Mouse (Mus musculus) neural tube, embryonic 12.5 days (tissue): ENCODE measurements at regions not wholly inside any gene's neighbourhood (a gene's known extent, or its start where the extent isn't known, plus 50 kb on each side); places are given as distances from the start of the nearest gene placed in this dataset.

ENCODE experiments used
- ATAC-seq: fragments of 200-750 bp; cut with Nextera tagmentation; 2 replicates; pipeline ENCODE4 v1.8.0; 2017; ENCODE audit warnings: low read depth, mild to moderate bottlenecking, moderate TSS enrichment, moderate library complexity; ENCODE audit not compliant: low FRiP score
- H3K27ac ChIP-seq: fragments of 300-500 bp; sonication (generic); 2 replicates; pipeline ENCODE4 v1.5.1; 2016
- H3K27me3 ChIP-seq: fragments of 300-500 bp; sonication (generic); replicated peaks from 2 replicates; pipeline ENCODE4 v1.6.1; 2016; ENCODE audit warnings: mild to moderate bottlenecking
- H3K36me3 ChIP-seq: fragments of 300-500 bp; sonication (generic); 2 replicates; pipeline ENCODE4 v1.6.1; 2016; ENCODE audit warnings: mild to moderate bottlenecking
- H3K4me1 ChIP-seq: fragments of 300-500 bp; sonication (generic); 2 replicates; pipeline ENCODE4 v1.6.1; 2016
- H3K4me2 ChIP-seq: fragments of 300-500 bp; sonication (generic); replicated peaks from 2 replicates; pipeline ENCODE4 v1.6.1; 2016; ENCODE audit warnings: mild to moderate bottlenecking
- H3K4me3 ChIP-seq: fragments of 300-500 bp; sonication (generic); 2 replicates; pipeline ENCODE4 v1.5.1; 2016
- H3K9ac ChIP-seq: fragments of 300-500 bp; sonication (generic); 2 replicates; pipeline ENCODE4 v1.6.1; 2016; ENCODE audit warnings: mild to moderate bottlenecking
- H3K9me3 ChIP-seq: fragments of 300-500 bp; sonication (generic); 2 replicates; pipeline ENCODE4 v1.6.1; 2016; ENCODE audit warnings: mild to moderate bottlenecking
- WGBS: fragments of 180-500 bp; shearing (Covaris S2); methylation state at CpG from one replicate; pipeline ENCODE4 v1.1.7; 2016; 5-methylcytosine and 5-hydroxymethylcytosine counted together

DNA sequence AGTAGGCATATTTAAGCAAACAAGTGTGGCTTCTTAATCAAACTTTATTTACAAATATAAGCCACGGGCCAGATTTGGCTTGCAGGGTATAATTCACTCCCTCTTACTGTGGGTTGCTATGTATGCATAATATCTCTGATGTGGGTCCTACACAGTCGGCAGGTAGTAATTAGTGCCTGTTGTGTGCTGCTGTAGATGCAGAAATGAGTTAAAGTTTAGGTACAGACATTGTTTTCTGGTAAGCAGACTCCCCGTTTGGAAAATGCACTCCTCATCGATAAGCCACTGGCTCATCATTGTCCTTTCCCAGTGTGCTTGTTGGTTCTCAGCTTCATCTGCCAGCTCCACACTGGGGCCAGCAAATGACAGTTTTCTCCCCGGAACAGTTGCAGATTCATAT is 113.4 kb upstream of the Lyplal1 start:
- ATAC-seq = no peak
- 82% methylated on average over 5 of the region's 5 CpGs for WGBS
- Histone ChIP-seq H3K9me3 (no peaks in the 10 kb centered on the region), H3K4me1 (no peaks in the 10 kb centered on the region), H3K27me3 (no peaks in the 10 kb centered on the region), H3K4me2 (no peak overlapping the region), H3K27ac (no peak overlapping the region), H3K9ac (no peak overlapping the region), H3K4me3 (no peak overlapping the region), H3K36me3 (no peaks in the 10 kb centered on the region)

- WGBS = 83% methylated on average over 6 of the region's 6 CpGs
- Histone ChIP-seq H3K9me3 (no peaks in the 10 kb centered on the region), H3K9ac (no peak overlapping the region), H3K4me3 (no peak overlapping the region), H3K27me3 (no peaks in the 10 kb centered on the region), H3K4me1 (no peaks in the 10 kb centered on the region), H3K4me2 (no peak overlapping the region), H3K36me3 (no peaks in the 10 kb centered on the region), H3K27ac (no peak overlapping the region)
- ATAC-seq = no peak
These were observed 112.7 kb upstream of the Lyplal1 start for GRCm38 (mm10) chr1:186229856-186230255.

- no peaks in the 10 kb centered on the region for H3K36me3 ChIP-seq
- no peak overlapping the region for H3K27ac ChIP-seq
- H3K4me3 ChIP-seq = no peak overlapping the region
- no peaks in the 10 kb centered on the region for H3K27me3 ChIP-seq
- no peak overlapping the region for H3K9ac ChIP-seq
- H3K4me2 ChIP-seq = no peak overlapping the region
- H3K4me1 ChIP-seq = peaks cover 2% of the 10 kb centered on the region; the same call in 1 of the 2 replicates
- 94% methylated on average over 4 of the region's 4 CpGs for WGBS
- no peak for ATAC-seq
- no peaks in the 10 kb centered on the region for H3K9me3 ChIP-seq
These were observed 111.3 kb upstream of the Lyplal1 start for GRCm38 (mm10) chr1:186228396-186228795.

DNA sequence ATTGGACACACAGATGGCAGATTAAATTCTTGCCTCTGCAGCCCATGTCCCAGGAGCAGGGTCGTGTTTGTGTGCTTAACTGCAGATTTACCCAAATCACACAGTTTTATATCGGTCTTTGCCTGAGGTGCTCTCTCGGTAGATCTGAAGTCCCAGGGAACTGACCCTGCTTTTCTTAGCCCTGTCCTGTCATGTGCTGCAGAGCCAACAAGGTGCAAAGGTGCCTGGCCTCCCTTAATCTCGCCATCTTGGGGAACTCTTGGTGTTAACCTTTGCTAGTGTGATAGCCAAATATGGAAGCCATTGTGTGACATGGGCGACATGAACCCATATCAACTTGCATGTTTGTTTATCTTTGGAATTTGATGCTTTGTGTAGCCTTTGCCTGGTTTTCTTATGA is 107.1 kb upstream of the Lyplal1 start:
- Histone ChIP-seq H3K27ac (no peak overlapping the region), H3K9me3 (no peaks in the 10 kb centered on the region), H3K4me3 (no peak overlapping the region), H3K4me1 (peaks cover 4% of the 10 kb centered on the region; the same call in 1 of the 2 replicates), H3K9ac (no peak overlapping the region), H3K4me2 (no peak overlapping the region), H3K27me3 (no peaks in the 10 kb centered on the region), H3K36me3 (no peaks in the 10 kb centered on the region)
- 73% methylated on average over 5 of the region's 5 CpGs for WGBS
- no peak for ATAC-seq

DNA sequence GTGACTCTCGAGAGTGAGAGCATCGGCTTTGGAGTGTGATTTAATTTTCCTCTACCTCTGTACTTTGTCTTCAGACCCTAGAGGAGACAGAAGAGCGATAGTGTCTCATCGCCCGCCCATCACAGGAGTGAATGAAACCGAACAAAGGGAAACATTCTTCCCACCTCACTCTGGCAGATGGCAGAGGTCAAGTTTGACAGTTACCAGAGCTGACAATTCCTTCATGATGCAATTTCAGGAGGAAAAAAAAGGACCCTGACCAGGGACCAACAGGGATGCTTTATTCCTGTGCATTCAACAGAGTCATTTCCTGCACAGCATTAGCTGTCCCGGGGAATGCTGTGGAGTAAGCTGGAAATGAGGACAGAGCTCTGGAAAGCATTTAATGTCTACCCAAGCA is 106.3 kb upstream of the Lyplal1 start:
- Histone ChIP-seq H3K27ac (no peak overlapping the region), H3K27me3 (no peaks in the 10 kb centered on the region), H3K9ac (no peak overlapping the region), H3K4me1 (peaks cover 4% of the 10 kb centered on the region; the same call in 1 of the 2 replicates), H3K9me3 (no peaks in the 10 kb centered on the region), H3K4me2 (no peak overlapping the region), H3K4me3 (no peak overlapping the region), H3K36me3 (no peaks in the 10 kb centered on the region)
- WGBS = 40% methylated on average over 7 of the region's 7 CpGs
- no peak for ATAC-seq

DNA sequence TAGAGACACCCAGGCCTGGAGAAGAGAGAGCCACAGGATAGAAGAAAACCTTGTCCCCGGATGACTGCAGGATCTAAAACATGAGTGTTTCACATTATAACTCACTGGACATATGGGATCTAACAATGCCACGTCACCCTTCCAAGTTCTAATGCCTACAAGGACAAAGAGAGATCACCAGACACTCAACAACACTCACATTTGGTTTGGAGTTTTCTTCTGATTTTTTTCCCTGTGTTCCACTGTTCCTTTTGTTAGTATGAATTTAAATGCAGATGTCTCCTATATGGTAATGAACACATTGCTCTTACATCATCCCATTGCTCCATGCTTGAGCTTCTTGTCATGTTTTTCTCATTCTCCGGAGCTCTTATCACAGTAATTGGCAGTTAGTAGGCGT is 101.9 kb upstream of the Lyplal1 start:
- Histone ChIP-seq H3K9me3 (no peaks in the 10 kb centered on the region), H3K27me3 (no peaks in the 10 kb centered on the region), H3K4me1 (peaks cover 4% of the 10 kb centered on the region; the same call in 1 of the 2 replicates), H3K36me3 (no peaks in the 10 kb centered on the region), H3K4me2 (no peak overlapping the region), H3K27ac (no peak overlapping the region), H3K9ac (no peak overlapping the region), H3K4me3 (no peak overlapping the region)
- 90% methylated on average over 4 of the region's 4 CpGs for WGBS
- ATAC-seq = no peak

- no peak overlapping the region for H3K27ac ChIP-seq
- no peaks in the 10 kb centered on the region for H3K36me3 ChIP-seq
- H3K4me1 ChIP-seq = no peaks in the 10 kb centered on the region
- H3K27me3 ChIP-seq = no peaks in the 10 kb centered on the region
- no peak overlapping the region for H3K4me3 ChIP-seq
- H3K9ac ChIP-seq = no peak overlapping the region
- H3K4me2 ChIP-seq = no peak overlapping the region
- 0 out of 2 replicates have a peak, but pooled peaks cover 5% of the 10 kb centered on the region for H3K9me3 ChIP-seq
- no peak for ATAC-seq
- WGBS = 31% methylated on average over 3 of the region's 3 CpGs
These were observed 100.1 kb upstream of the Lyplal1 start for GRCm38 (mm10) chr1:186217198-186217597.

DNA sequence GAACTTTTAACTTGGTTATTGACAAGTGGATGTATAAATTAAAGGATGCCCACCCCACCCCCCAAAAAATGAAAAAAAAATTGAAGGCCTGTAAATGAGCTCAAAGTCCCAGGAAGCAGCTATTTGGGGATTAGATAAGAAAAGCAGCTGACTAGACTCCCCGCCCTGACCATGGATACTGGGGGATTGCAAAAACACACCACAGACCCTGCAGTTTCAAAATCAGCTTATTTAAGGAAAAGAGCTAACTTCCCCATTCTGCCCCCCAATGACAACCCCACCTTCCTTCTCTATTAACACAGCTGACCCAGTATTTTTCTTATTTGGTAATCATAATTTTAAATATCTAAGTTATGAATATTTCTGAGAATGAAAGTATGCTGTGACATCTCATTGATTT is 87.0 kb upstream of the Lyplal1 start:
- Histone ChIP-seq H3K27me3 (no peaks in the 10 kb centered on the region), H3K27ac (no peak overlapping the region), H3K4me1 (no peaks in the 10 kb centered on the region), H3K9me3 (no peaks in the 10 kb centered on the region), H3K4me2 (no peak overlapping the region), H3K9ac (no peak overlapping the region), H3K36me3 (no peaks in the 10 kb centered on the region), H3K4me3 (no peak overlapping the region)
- no peak for ATAC-seq
- 78% methylated on average over 1 of the region's 1 CpGs for WGBS

GRCm38 (mm10) chr1:186202536-186202935 is 85.4 kb upstream of the Lyplal1 start:
- no peaks in the 10 kb centered on the region for H3K36me3 ChIP-seq
- no peak overlapping the region for H3K4me2 ChIP-seq
- H3K9me3 ChIP-seq = no peaks in the 10 kb centered on the region
- no peak overlapping the region for H3K27ac ChIP-seq
- ATAC-seq = no peak
- no peak overlapping the region for H3K4me3 ChIP-seq
- H3K9ac ChIP-seq = no peak overlapping the region
- no peaks in the 10 kb centered on the region for H3K4me1 ChIP-seq
- H3K27me3 ChIP-seq = no peaks in the 10 kb centered on the region

GRCm38 (mm10) chr1:186198391-186198790 is 81.3 kb upstream of the Lyplal1 start:
- Histone ChIP-seq H3K4me1 (no peaks in the 10 kb centered on the region), H3K4me3 (no peak overlapping the region), H3K27ac (no peak overlapping the region), H3K4me2 (no peak overlapping the region), H3K27me3 (no peaks in the 10 kb centered on the region), H3K36me3 (no peaks in the 10 kb centered on the region), H3K9ac (no peak overlapping the region), H3K9me3 (no peaks in the 10 kb centered on the region)
- no peak for ATAC-seq
- 85% methylated on average over 1 of the region's 1 CpGs for WGBS

DNA sequence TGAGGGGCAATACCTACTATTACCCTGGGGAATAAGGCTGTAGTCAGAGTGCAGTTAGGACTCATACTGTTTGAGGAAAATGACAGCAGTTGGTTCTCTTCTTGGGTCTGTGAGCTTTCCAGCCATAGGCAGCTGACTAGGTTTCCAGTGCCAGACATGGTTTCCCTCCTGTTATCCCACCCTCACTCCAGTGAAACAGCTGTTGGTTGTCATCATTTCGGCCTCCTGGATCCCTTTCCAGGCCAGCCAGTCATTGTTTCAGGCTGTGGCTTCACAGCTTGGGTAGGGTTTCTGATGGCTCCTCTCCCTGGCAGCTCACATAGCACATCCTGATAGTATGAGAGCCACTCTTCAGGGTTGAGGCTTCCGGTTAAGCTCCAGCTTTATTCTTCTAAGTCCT is 79.9 kb upstream of the Lyplal1 start:
- Histone ChIP-seq H3K4me3 (no peak overlapping the region), H3K9me3 (no peaks in the 10 kb centered on the region), H3K27ac (no peak overlapping the region), H3K4me2 (no peak overlapping the region), H3K4me1 (no peaks in the 10 kb centered on the region), H3K36me3 (no peaks in the 10 kb centered on the region), H3K9ac (no peak overlapping the region), H3K27me3 (no peaks in the 10 kb centered on the region)
- ATAC-seq = no peak
- 82% methylated on average over 2 of the region's 2 CpGs for WGBS

DNA sequence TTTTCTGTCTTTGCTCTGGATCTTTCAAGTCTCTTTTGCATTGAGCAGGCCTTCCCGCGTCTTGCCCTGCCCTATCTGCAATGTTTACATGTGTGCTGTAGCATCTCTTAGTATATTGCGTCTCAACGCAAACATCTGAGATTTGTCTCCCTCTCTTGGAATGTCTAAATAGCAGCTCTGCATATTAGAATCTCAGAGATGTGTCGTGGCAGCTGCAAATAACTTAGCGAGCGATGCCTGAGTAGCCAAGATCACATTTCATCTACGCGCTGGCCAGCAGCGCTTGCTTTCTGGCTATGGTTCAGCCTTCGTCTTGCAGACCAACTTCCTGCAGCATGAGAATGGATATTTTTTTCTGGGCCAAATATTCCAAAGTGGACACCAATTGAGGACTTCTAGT is 72.3 kb upstream of the Lyplal1 start:
- ATAC-seq = no peak
- H3K36me3 ChIP-seq = no peaks in the 10 kb centered on the region
- H3K27ac ChIP-seq = no peak overlapping the region
- no peaks in the 10 kb centered on the region for H3K27me3 ChIP-seq
- no peak overlapping the region for H3K4me3 ChIP-seq
- H3K9me3 ChIP-seq = no peaks in the 10 kb centered on the region
- WGBS = 86% methylated on average over 11 of the region's 11 CpGs
- no peak overlapping the region for H3K4me2 ChIP-seq
- H3K9ac ChIP-seq = no peak overlapping the region
- no peaks in the 10 kb centered on the region for H3K4me1 ChIP-seq

DNA sequence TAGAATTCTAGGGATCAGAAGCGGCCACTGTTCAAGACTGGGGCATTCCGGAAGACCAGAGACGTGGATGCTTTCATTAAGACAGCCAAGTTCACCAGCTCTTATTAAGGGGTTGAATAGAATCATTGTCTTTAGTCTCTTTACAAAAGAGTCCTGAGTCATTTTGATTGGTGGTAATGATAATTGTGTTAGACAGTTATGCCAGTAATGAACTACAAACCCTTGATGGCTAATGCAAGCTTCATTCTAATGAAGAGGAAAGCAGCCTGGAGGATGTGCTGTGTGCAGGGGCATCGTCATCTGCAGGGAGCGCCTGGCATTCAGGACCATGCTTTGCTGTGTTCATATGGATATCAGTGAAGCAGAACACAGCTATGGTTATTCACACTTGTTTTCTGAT is 70.3 kb upstream of the Lyplal1 start:
- 77% methylated on average over 5 of the region's 5 CpGs for WGBS
- H3K9me3 ChIP-seq = no peaks in the 10 kb centered on the region
- H3K9ac ChIP-seq = no peak overlapping the region
- H3K27ac ChIP-seq = no peak overlapping the region
- ATAC-seq = no peak
- no peak overlapping the region for H3K4me3 ChIP-seq
- H3K36me3 ChIP-seq = no peaks in the 10 kb centered on the region
- no peaks in the 10 kb centered on the region for H3K27me3 ChIP-seq
- H3K4me1 ChIP-seq = peaks cover 14% of the 10 kb centered on the region
- no peak overlapping the region for H3K4me2 ChIP-seq
